Mouse (Mus musculus) cerebellum, adult 11-12 months (tissue): Measurements from ENCODE around the gene Hmgb1.
"Not testable (repeated sequence)": the region's sequence is repeated elsewhere in the genome, so short reads cannot be mapped to it uniquely, and the experiment has no call there.

ENCODE experiments used
- DNase-seq: peaks from one replicate; pipeline ENCODE4 v3.0.0; 2022

The Hmgb1 gene

GRCm38 (mm10) chr5:149143766-149144375, 40.4 kb downstream of the Hmgb1 start:
- no peak for DNase-seq

DNA sequence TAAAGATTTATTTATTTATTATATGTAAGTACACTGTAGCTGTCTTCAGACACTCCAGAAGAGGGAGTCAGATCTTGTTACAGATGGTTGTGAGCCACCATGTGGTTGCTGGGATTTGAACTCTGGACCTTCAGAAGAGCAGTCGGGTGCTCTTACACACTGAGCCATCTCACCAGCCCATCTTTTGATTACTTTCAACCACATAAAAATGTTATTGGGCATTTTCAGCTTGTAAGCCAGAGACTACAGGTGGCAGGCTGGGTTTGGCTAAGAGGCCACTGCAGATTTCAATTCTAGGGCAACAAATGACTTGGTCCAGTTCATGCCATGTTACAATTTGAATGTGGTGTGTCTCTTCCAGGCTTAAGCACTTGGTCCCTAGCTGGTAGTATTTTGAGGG, 43.1 kb downstream of the Hmgb1 start:
- not testable (repeated sequence) for DNase-seq

- no peak for DNase-seq
Observed at GRCm38 (mm10) chr5:149140336-149140735, 44.0 kb downstream of the Hmgb1 start.

- DNase-seq, result not testable (repeated sequence)
Observed at GRCm38 (mm10) chr5:149138087-149138486, 46.2 kb downstream of the Hmgb1 start.

DNA sequence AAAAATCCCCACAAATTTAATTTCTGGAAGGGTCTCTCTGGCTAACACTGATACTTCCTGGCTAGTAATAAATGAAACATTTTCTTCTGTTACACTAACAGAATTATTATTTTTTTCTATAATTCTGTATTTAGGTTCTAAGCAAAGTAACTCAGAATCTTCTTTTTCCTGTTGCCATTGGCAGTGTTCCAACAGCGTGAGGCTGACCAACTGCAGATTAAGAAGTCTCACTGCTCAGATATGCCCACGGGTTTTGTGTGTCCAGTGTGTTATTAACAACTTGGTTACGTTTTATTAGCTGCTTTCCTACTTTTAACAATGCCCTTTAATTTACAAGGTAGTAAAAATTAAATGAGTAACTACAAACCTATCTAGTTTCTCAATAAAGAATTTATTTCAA, 46.8 kb downstream of the Hmgb1 start:
- no peak for DNase-seq

- DNase-seq, result peak; percentile 21
Observed at GRCm38 (mm10) chr5:149136933-149137365, 47.3 kb downstream of the Hmgb1 start.

DNA sequence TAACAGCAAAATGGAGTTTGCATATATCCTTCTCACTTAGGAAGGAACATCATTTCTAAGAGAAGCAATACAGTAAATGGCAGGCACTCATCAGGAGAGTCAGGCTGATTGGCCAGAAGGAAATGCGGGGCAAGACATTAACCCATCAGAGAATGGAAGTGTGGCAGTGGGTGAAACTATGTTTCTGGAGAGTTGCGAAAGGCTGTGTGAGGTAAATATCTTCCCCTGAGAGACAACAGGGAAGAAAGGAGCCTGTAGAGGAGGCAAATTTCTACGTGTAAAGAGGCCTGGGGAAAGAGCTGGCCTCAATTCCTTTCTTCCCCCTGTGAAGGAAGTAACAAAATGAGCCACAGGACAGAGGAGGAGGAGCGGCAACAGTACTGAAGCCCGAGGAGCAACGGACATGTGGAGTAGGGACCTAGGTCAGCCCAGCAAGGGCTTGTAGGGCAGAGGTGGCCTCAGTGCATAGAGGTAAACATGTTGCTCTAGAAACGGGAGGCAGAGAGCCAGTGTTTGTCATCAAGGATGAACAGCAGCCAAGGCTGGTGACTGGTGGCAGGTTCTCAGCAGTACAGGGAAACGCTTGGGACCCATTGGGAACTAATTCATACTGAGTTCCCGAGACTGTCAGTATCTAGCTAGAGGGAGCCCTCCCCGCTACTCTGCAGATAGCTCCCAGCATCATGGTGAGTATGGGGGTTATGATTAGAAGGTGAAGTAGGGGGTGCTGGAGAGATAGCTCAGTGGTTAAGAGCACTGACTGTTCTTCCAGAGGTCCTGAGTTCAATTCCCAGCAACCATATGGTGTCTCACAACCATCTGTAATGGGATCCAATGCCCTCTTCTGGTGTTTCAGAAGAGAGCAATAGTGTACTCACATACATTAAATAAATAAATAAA, 48.6 kb downstream of the Hmgb1 start:
- no peak for DNase-seq

DNA sequence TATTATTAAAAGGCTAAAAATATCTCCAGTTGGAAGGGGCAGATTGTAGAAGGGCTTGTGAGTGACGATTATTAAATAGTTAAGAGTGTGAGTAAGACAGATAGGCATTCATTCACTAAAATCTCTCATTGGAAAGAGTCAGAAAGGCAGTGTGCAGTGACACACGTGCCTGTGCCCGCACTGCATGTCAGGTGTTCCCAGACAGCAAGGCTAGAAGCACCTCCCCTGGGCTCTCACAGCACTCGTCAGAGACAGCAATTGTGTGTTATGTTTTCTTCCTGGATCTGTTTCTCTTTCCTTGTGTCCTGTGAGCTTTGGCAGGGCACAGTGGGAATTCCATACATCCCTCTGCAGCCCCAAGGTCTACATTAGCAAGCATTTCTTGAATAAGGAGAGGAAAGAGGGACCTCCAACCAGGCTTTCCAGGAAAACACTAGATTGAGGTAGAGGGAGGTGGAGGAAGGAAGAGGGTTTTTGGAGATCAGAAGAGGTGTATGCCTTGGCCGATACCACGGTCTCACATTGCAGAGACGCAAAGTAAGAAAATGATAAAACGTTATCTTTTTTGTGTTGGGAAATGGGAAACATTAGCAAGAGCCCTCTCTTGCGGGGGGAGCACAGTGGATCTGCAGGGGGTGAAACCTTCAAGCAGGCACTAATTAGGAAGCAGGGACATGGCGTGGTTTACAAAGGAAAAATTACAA, 49.4 kb downstream of the Hmgb1 start:
- no peak for DNase-seq

GRCm38 (mm10) chr5:149128473-149128872, 55.8 kb downstream of the Hmgb1 start:
- no peak for DNase-seq

GRCm38 (mm10) chr5:149123795-149124194, 60.5 kb downstream of the Hmgb1 start:
- DNase-seq, result no peak

DNA sequence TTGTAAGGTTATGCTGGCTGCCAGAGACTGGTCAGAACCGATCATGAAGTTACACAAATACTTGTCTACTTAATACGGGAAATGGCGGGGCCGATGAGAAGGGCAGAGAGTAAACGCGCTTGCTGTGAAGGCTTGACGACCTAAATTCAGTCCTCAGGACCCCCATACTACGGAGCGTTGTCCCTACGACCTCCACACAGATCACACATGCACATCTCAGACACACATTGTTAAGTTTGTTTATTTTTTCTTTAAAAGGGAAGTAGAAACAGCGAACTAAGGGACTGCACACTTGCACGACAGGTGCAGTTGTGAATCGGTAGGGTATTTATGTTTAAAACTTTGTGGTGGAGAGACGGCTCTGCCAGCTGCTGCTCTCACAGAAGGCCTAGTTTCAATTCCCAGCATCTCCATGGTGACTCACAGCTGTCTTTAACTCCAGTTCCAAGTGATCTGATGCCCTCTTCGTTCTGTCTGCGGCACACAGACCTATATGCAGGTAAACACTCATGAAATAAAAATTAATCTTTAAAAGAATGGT, 64.9 kb downstream of the Hmgb1 start:
- no peak for DNase-seq

DNA sequence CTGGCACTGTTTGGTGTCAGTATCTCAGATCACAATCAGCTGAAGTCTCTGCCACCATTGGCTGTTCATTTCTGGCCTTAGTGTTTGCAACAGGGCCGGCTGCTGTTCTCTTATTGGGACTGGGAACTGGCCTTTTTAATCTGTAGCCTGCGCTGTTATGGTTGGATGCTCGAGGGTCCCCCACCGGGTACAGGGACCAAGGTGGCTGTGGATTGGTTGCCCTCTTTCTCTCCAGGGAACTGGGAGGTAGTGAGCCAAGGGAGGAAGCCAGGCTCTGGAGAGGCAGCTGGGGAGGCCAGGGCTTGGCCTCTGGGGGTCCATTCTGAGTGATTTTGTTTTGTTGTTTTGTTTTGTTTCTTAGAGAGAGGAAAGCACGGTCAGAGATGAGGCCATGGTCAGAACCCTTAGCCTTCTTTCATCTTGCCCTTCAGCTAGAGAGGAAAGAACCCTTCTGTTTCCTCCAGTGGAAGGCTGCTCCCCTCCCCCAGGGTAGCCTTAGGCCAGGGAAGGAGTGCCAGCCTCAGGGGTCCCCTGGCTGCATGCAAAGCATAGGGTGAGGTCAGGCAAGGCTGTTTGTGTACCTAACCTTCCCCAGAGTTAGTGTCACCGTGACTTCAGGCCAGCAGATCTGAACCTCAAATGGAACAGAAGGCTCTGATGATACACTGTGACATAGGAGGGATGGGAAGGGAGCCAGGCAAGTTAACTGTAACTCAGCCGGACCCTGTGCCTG, 66.3 kb downstream of the Hmgb1 start:
- DNase-seq, result no peak

DNA sequence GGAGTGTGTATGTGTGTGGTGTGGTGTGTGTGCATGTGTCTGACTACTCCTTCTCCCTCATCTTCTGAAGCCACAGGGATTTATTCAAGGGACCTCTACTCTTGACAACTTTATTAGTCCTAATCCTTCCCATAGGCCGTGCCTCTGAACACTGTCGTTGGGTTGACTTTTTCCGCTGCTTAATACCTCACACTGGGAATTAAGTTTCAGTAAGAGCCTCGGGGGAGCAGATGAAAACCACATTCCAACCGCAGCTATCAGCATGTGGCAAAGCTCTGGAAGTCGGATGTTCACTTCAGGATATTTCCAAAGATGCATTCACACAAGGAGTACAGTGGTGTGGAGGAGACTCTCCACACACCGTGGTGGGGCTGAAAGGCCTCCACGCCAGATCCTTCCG, 69.7 kb downstream of the Hmgb1 start:
- DNase-seq, result no peak

GRCm38 (mm10) chr5:149114034-149114433, 70.3 kb downstream of the Hmgb1 start:
- DNase-seq, result no peak

DNA sequence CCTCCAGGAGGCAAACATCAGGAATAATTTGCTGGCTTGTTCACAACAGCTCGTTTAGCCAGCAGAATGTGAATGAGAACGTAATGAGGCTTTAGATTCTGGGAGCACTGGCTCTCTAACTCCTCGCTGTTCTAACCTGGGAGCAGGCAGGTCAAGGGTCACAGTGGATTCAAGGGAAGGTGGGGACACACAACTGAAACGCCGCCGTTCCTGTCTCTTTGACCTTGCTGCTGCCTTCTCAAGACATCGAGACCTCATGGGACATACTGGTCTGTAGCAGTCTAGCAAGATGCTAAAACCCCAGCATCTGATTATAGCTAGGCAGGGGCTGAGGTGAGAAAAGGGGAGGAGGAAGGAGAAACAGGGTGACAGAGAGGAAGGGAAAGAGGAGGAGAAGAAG, 70.8 kb downstream of the Hmgb1 start:
- DNase-seq, result no peak

- DNase-seq, result no peak
Observed at GRCm38 (mm10) chr5:149112559-149112958, 71.7 kb downstream of the Hmgb1 start.

DNA sequence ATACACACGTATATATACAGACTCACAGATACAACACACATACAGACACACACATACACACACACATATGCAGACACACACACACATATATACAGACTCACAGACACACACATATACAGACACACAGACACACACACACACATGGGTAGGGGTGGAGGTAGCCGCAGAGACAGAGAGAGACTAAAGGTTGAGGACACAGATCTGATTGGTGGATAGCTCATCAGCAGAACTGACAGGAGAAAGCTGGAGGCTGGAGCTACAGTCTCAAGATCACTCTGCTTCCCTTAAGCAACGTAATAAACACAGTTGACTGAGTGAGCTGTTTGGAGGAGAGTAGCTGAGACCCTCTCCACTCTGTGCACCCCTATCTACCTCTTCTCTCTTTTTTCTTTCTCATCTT, 75.1 kb downstream of the Hmgb1 start:
- no peak for DNase-seq

DNA sequence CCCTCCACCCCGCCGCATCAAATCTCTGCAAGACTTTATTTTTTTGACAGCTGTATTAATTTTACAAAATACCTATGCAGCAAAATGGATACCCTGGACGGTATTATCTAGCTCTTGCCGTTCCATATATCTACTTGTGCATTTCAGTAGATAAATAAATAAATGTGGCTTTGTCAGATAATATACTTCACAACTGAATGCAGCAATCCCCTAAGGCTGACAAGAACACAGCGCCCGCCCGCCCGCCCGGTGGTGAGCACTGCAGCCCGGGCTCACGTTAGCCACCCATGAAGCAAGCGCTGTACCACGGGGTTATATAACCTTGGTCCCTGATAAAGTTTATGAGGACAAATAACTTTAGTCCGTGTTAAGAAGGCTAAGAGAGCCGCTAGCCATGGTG, 76.1 kb downstream of the Hmgb1 start:
- DNase-seq, result no peak

DNA sequence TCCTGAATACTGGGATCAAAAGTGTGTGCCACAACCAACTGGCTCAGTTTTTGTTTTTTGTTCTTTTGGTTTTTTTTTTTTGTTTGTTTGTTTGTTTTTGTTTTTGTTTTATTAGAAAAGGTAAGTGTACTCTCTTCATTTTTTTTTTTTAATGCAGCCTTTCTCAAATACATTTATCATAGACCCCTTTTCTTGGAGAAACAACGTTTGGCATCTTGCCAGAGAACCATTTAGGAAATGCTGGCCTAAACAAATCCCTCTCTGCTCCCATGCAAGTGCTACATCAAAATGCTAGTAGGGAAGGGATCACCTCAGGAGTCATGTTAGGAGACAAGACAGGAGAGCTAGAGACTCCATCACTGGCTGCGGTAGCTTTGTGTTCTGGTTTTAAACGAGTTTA, 76.7 kb downstream of the Hmgb1 start:
- DNase-seq, result no peak

GRCm38 (mm10) chr5:149104096-149104725, 80.1 kb downstream of the Hmgb1 start:
- DNase-seq, result no peak

DNA sequence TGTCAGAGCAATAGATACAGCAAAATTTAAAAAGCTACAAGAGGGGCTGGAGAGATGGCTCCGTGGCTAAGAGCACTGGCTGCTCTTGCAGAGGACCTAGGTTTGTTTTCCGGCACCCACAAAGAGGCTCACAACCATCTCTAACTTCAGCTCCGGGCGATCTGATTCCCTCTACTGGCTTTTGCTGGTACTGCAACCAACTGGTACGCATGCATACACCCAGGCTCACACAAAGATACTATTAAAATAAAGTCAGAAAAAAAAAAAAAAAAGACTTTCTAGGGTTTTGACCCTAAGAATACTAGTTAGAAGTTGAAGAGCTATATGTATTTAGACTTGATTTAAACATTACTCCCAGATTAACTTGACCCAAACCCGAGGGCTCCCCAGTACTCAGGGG, 82.4 kb downstream of the Hmgb1 start:
- no peak for DNase-seq

- DNase-seq, result no peak
Observed at GRCm38 (mm10) chr5:149100091-149100490, 84.2 kb downstream of the Hmgb1 start.
